Mouse (Mus musculus): Measurements from ENCODE around the gene Hist1h4b. TPM values are rescaled to one million over a fixed set of nuclear protein-coding genes. Genes with fewer than 3 reads are reported as not detected.
A peak's percentile ranks its signal among the peaks of the same experiment; 100 is the strongest.

Hist1h4b gene
- polyA plus RNA-seq, 1 experiment from 2014 or later, result 2.1 TPM

GRCm38 (mm10) chr13:23724239-23724638 lies 32.6 kb upstream of the Hist1h4b start:
- H3K4me2 ChIP-seq (replicated peaks), result no peak overlapping the region
- WGBS, result 77% methylated on average over 4 of the region's 4 CpGs
- no peaks in the 10 kb centered on the region for H3K36me3 ChIP-seq (replicated peaks; ENCODE audit: control insufficient read depth, insufficient read depth)
- DNase-seq (ENCODE audit: low spot score) (no peak), ATAC-seq (ENCODE audit: low FRiP score) (no peak)
- no peaks in the 10 kb centered on the region for H3K9me3 ChIP-seq (ENCODE audit: control insufficient read depth, low read length)
- H3K27me3 ChIP-seq (ENCODE audit: control insufficient read depth, insufficient read depth, low read length), result no peaks in the 10 kb centered on the region
- H3K4me3 ChIP-seq (replicated peaks; ENCODE audit: low read length), result no peak overlapping the region
- H3K27ac ChIP-seq, result no peak overlapping the region
- H3K9ac ChIP-seq, result no peak overlapping the region
- no peaks in the 10 kb centered on the region for H3K4me1 ChIP-seq (replicated peaks; ENCODE audit: control insufficient read depth, insufficient read depth, low read length)

GRCm38 (mm10) chr13:23725213-23725612 lies 31.6 kb upstream of the Hist1h4b start:
- Histone ChIP-seq H3K9ac (no peak overlapping the region), H3K4me2 (replicated peaks) (no peak overlapping the region), H3K4me3 (replicated peaks; ENCODE audit: low read length) (no peak overlapping the region), H3K9me3 (ENCODE audit: control insufficient read depth, low read length) (no peaks in the 10 kb centered on the region), H3K4me1 (replicated peaks; ENCODE audit: control insufficient read depth, insufficient read depth, low read length) (no peaks in the 10 kb centered on the region), H3K36me3 (replicated peaks; ENCODE audit: control insufficient read depth, insufficient read depth) (no peaks in the 10 kb centered on the region), H3K27ac (no peak overlapping the region), H3K27me3 (ENCODE audit: control insufficient read depth, insufficient read depth, low read length) (no peaks in the 10 kb centered on the region)
- DNase-seq (ENCODE audit: low spot score) (no peak), ATAC-seq (ENCODE audit: low FRiP score) (no peak)
- WGBS, result 50% methylated on average over 1 of the region's 1 CpGs

GRCm38 (mm10) chr13:23728472-23729191 lies 28.2 kb upstream of the Hist1h4b start:
- Histone ChIP-seq H3K4me1 (replicated peaks; ENCODE audit: control insufficient read depth, insufficient read depth, low read length) (no peaks in the 10 kb centered on the region), H3K9me3 (ENCODE audit: control insufficient read depth, low read length) (no peaks in the 10 kb centered on the region), H3K36me3 (replicated peaks; ENCODE audit: control insufficient read depth, insufficient read depth) (no peaks in the 10 kb centered on the region), H3K9ac (no peak overlapping the region), H3K27me3 (ENCODE audit: control insufficient read depth, insufficient read depth, low read length) (no peaks in the 10 kb centered on the region), H3K27ac (no peak overlapping the region), H3K4me3 (replicated peaks; ENCODE audit: low read length) (no peak overlapping the region), H3K4me2 (replicated peaks) (no peak overlapping the region)
- no peak for ATAC-seq (ENCODE audit: low FRiP score)
- whole genome bisulfite sequencing, result 84% methylated on average over 18 of the region's 18 CpGs
- DNase-seq (ENCODE audit: low spot score), result no peak

GRCm38 (mm10) chr13:23729192-23729525 lies 27.7 kb upstream of the Hist1h4b start:
- DNase-seq (ENCODE audit: low spot score) (no peak), ATAC-seq (ENCODE audit: low FRiP score) (no peak)
- WGBS, result 90% methylated on average over 9 of the region's 9 CpGs
- no peaks in the 10 kb centered on the region for H3K36me3 ChIP-seq (replicated peaks; ENCODE audit: control insufficient read depth, insufficient read depth)
- H3K9ac ChIP-seq, result no peak overlapping the region
- H3K27me3 ChIP-seq (ENCODE audit: control insufficient read depth, insufficient read depth, low read length), result no peaks in the 10 kb centered on the region
- H3K4me1 ChIP-seq (replicated peaks; ENCODE audit: control insufficient read depth, insufficient read depth, low read length), result no peaks in the 10 kb centered on the region
- H3K9me3 ChIP-seq (ENCODE audit: control insufficient read depth, low read length), result no peaks in the 10 kb centered on the region
- no peak overlapping the region for H3K4me2 ChIP-seq (replicated peaks)
- H3K27ac ChIP-seq, result no peak overlapping the region
- no peak overlapping the region for H3K4me3 ChIP-seq (replicated peaks; ENCODE audit: low read length)

GRCm38 (mm10) chr13:23729706-23730105 lies 27.1 kb upstream of the Hist1h4b start:
- DNase-seq (ENCODE audit: low spot score), result no peak
- no peak for ATAC-seq (ENCODE audit: low FRiP score)

GRCm38 (mm10) chr13:23730479-23730878 lies 26.3 kb upstream of the Hist1h4b start:
- no peaks in the 10 kb centered on the region for H3K9me3 ChIP-seq (ENCODE audit: control insufficient read depth, low read length)
- H3K4me1 ChIP-seq (replicated peaks; ENCODE audit: control insufficient read depth, insufficient read depth, low read length), result no peaks in the 10 kb centered on the region
- H3K9ac ChIP-seq, result no peak overlapping the region
- DNase-seq (ENCODE audit: low spot score), result no peak
- no peaks in the 10 kb centered on the region for H3K27me3 ChIP-seq (ENCODE audit: control insufficient read depth, insufficient read depth, low read length)
- no peaks in the 10 kb centered on the region for H3K36me3 ChIP-seq (replicated peaks; ENCODE audit: control insufficient read depth, insufficient read depth)
- no peak overlapping the region for H3K4me2 ChIP-seq (replicated peaks)
- no peak overlapping the region for H3K4me3 ChIP-seq (replicated peaks; ENCODE audit: low read length)
- WGBS, result 37% methylated on average over 8 of the region's 8 CpGs
- no peak for ATAC-seq (ENCODE audit: low FRiP score)
- no peak overlapping the region for H3K27ac ChIP-seq

More at GRCm38 (mm10) chr13:23729706-23730105, 27.1 kb upstream of the Hist1h4b start:
- Histone ChIP-seq H3K4me1 (replicated peaks; ENCODE audit: control insufficient read depth, insufficient read depth, low read length) (no peaks in the 10 kb centered on the region), H3K4me2 (replicated peaks) (no peak overlapping the region), H3K9me3 (ENCODE audit: control insufficient read depth, low read length) (no peaks in the 10 kb centered on the region), H3K9ac (no peak overlapping the region), H3K27me3 (ENCODE audit: control insufficient read depth, insufficient read depth, low read length) (no peaks in the 10 kb centered on the region), H3K27ac (no peak overlapping the region), H3K36me3 (replicated peaks; ENCODE audit: control insufficient read depth, insufficient read depth) (no peaks in the 10 kb centered on the region), H3K4me3 (replicated peaks; ENCODE audit: low read length) (no peak overlapping the region)
- 91% methylated on average over 5 of the region's 5 CpGs for WGBS

- DNase-seq (ENCODE audit: low spot score) (peak; percentile 76), ATAC-seq (ENCODE audit: low FRiP score) (no peak; the same call in 1 of the 2 replicates)
- WGBS, result 23% methylated on average over 8 of the region's 8 CpGs
- Histone ChIP-seq H3K4me1 (replicated peaks; ENCODE audit: control insufficient read depth, insufficient read depth, low read length) (no peaks in the 10 kb centered on the region), H3K9ac (no peak overlapping the region), H3K36me3 (replicated peaks; ENCODE audit: control insufficient read depth, insufficient read depth) (no peaks in the 10 kb centered on the region), H3K4me3 (replicated peaks; ENCODE audit: low read length) (no peak overlapping the region), H3K9me3 (ENCODE audit: control insufficient read depth, low read length) (no peaks in the 10 kb centered on the region), H3K27ac (no peak overlapping the region), H3K27me3 (ENCODE audit: control insufficient read depth, insufficient read depth, low read length) (no peaks in the 10 kb centered on the region), H3K4me2 (replicated peaks) (no peak overlapping the region)
Observed at GRCm38 (mm10) chr13:23732156-23732804, 24.5 kb upstream of the Hist1h4b start.

- Histone ChIP-seq H3K4me3 (replicated peaks; ENCODE audit: low read length) (no peak overlapping the region), H3K9ac (no peak overlapping the region), H3K27ac (no peak overlapping the region), H3K4me2 (replicated peaks) (no peak overlapping the region), H3K4me1 (replicated peaks; ENCODE audit: control insufficient read depth, insufficient read depth, low read length) (peaks cover 12% of the 10 kb centered on the region; the same call in 1 of the 2 replicates), H3K27me3 (ENCODE audit: control insufficient read depth, insufficient read depth, low read length) (no peaks in the 10 kb centered on the region), H3K36me3 (replicated peaks; ENCODE audit: control insufficient read depth, insufficient read depth) (no peaks in the 10 kb centered on the region), H3K9me3 (ENCODE audit: control insufficient read depth, low read length) (no peaks in the 10 kb centered on the region)
- 92% methylated on average over 5 of the region's 5 CpGs for WGBS
- DNase-seq (ENCODE audit: low spot score) (no peak), ATAC-seq (ENCODE audit: low FRiP score) (no peak)
Observed at GRCm38 (mm10) chr13:23737091-23737490, 19.7 kb upstream of the Hist1h4b start.

GRCm38 (mm10) chr13:23738041-23738440 lies 18.8 kb upstream of the Hist1h4b start:
- Histone ChIP-seq H3K4me3 (replicated peaks; ENCODE audit: low read length) (peak overlapping the region; percentile 48), H3K36me3 (replicated peaks; ENCODE audit: control insufficient read depth, insufficient read depth) (no peaks in the 10 kb centered on the region), H3K4me1 (replicated peaks; ENCODE audit: control insufficient read depth, insufficient read depth, low read length) (peaks cover 12% of the 10 kb centered on the region; the same call in 1 of the 2 replicates), H3K27me3 (ENCODE audit: control insufficient read depth, insufficient read depth, low read length) (no peaks in the 10 kb centered on the region), H3K9ac (peak overlapping the region; percentile 63; the same call in 1 of the 2 replicates), H3K27ac (peak overlapping the region; percentile 69), H3K9me3 (ENCODE audit: control insufficient read depth, low read length) (no peaks in the 10 kb centered on the region), H3K4me2 (replicated peaks) (peak overlapping the region; percentile 97)
- ATAC-seq (ENCODE audit: low FRiP score) (no peak), DNase-seq (ENCODE audit: low spot score) (no peak)
- WGBS, result 20% methylated on average over 4 of the region's 4 CpGs
